Mouse (Mus musculus): ENCODE data around the gene H2afx. TPM values are rescaled to one million over a fixed set of nuclear protein-coding genes. Genes with fewer than 3 reads are reported as not detected.
A peak's percentile ranks its signal among the peaks of the same experiment; 100 is the strongest.
"Not testable (repeated sequence)": the region's sequence is repeated elsewhere in the genome, so short reads cannot be mapped to it uniquely, and the experiment has no call there.

Gene H2afx
- total and polyA plus RNA-seq, 3 experiments = 89.6 to 828 TPM; not detected in 1

DNA sequence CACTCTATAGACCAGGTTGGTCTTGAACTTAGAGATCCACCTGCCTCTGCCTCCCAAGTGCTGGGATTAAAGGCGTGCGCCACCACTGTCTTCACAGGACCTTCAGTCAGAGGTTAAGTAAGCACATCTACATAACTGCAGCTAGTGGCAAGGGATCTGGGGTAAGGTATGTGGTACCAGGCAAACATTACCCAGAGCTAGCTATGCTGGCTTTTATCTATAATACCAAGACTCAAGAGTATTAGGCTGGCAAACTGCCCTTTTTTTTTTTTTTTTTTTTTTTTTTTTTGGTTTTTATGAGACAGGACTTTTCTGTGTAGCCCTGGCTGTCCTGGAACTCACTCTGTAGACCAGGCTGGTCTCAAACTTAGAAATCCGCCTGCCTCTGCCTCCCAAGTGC, 34.5 kb upstream of the H2afx start:
- not testable (repeated sequence) for H3K4me1 ChIP-seq (ENCODE audit: control insufficient read depth in 1 of 2, insufficient read depth in 2 of 2, low read length in 2 of 2); H3K9ac ChIP-seq (ENCODE audit: control insufficient read depth, low read depth, low read length, poor library complexity, severe bottlenecking); H3K27me3 ChIP-seq (ENCODE audit: control insufficient read depth in 1 of 2, insufficient read depth in 2 of 2, low read length in 2 of 2); H3K27ac ChIP-seq (ENCODE audit: control insufficient read depth, low read depth, low read length); H3K36me3 ChIP-seq (ENCODE audit: control insufficient read depth in 1 of 2, insufficient read depth in 2 of 2, low read length in 2 of 2); H3K4me3 ChIP-seq (ENCODE audit: control insufficient read depth in 1 of 2, insufficient read depth in 1 of 2, low read depth in 2 of 2, low read length in 2 of 2); H3K79me2 ChIP-seq (ENCODE audit: control insufficient read depth, insufficient read depth, low read length, poor library complexity); H3K9me3 ChIP-seq (replicated peaks; ENCODE audit: insufficient read depth, low read length)
- TF ChIP-seq ZNF384 (IDR thresholded peaks at IDR 0.05; ENCODE audit: low read depth, low read length) = peak; percentile 83
- peak; percentile 24 for DNase-seq (ENCODE audit: low read depth, low spot score)

DNA sequence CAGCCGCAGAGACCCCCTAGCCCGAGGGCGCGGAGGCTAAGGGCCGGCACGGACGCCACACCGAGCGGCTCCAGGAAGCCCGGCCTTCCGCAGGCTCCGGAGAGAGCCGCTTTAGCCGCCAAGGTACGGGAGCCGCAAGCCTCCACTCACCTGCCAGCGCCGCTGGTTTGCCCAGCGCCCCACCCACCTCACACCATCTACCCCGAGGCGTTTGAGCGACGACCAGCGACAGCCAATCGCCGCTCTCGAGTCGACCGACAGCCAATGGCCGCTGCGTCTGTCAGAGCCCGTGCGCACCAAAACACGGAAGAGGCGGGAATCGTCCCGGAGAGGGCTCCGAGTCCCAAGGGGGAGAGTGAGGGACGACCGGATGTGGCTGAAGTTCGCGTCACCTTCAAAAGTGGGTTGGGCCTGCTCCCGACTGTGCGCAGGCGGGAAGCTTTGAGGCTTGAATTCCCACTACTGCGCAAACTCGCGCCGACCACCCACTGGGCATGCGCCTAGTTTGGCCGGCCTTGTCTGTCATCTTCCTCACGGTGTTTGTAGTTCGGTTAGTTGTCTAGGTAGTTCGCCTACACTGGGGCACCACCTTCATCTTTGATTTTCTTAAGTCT, 28.9 kb upstream of the H2afx start, which contains the start of gene Hinfp:
Hinfp (minus strand) TSS at position 206 of the 614 bp plus-strand sequence.
- Histone ChIP-seq H3K4me1 (ENCODE audit: control insufficient read depth in 1 of 2, insufficient read depth in 2 of 2, low read length in 2 of 2) (peaks cover 0 to 8% of the 10 kb centered on the region in 2 experiments; a peak in 2 of 4 replicates), H3K27ac (ENCODE audit: control insufficient read depth, low read depth, low read length) (peak within 1 kb of the TSS; percentile 79), H3K9me3 (replicated peaks; ENCODE audit: insufficient read depth, low read length) (no peaks in the 10 kb centered on the region), H3K27me3 (ENCODE audit: control insufficient read depth in 1 of 2, insufficient read depth in 2 of 2, low read length in 2 of 2) (no peaks in the 10 kb centered on the region), H3K79me2 (ENCODE audit: control insufficient read depth, insufficient read depth, low read length, poor library complexity) (peaks cover 14% of the 10 kb centered on the region), H3K9ac (ENCODE audit: control insufficient read depth, low read depth, low read length, poor library complexity, severe bottlenecking) (peak within 1 kb of the TSS; percentile 89), H3K36me3 (ENCODE audit: control insufficient read depth in 1 of 2, insufficient read depth in 2 of 2, low read length in 2 of 2) (peaks cover 3 to 9% of the 10 kb centered on the region in 2 experiments), H3K4me3 (ENCODE audit: control insufficient read depth in 1 of 2, insufficient read depth in 1 of 2, low read depth in 2 of 2, low read length in 2 of 2) (peak within 1 kb of the TSS; percentile 75 to 96)
- DNase-seq (ENCODE audit: low read depth, low spot score) = peak; percentile 99
- no peak for TF ChIP-seq POLR2AphosphoS5 (IDR thresholded peaks at IDR 0.05; ENCODE audit: borderline replicate concordance, low read depth, low read length)
- TF ChIP-seq MAZ (IDR thresholded peaks at IDR 0.05; ENCODE audit: low read depth, low read length) = no peak; the same call in 1 of the 2 replicates
- TF ChIP-seq POLR2A (IDR thresholded peaks at IDR 0.05; ENCODE audit: control insufficient read depth in 1 of 2, insufficient read depth in 1 of 2, low read depth in 1 of 2, low read length in 2 of 2, poor library complexity in 1 of 2) = peak; percentile 79 to 98
- no peak for TF ChIP-seq CHD2 (IDR thresholded peaks at IDR 0.05; ENCODE audit: low read length)
- TF ChIP-seq ZC3H11A (IDR thresholded peaks at IDR 0.05; ENCODE audit: low read depth, low read length) = no peak
- TF ChIP-seq JUND (IDR thresholded peaks at IDR 0.05; ENCODE audit: low read depth, low read length) = no peak
- peak; percentile 97 for TF ChIP-seq POLR2AphosphoS2 (IDR thresholded peaks at IDR 0.05; ENCODE audit: low read length)
- TF ChIP-seq TAL1 (IDR thresholded peaks at IDR 0.05; ENCODE audit: low read length) = no peak
- peak; percentile 94; the same call in 1 of the 2 replicates for TF ChIP-seq E2F4 (IDR thresholded peaks at IDR 0.05; ENCODE audit: borderline replicate concordance, low read depth, low read length)
- TF ChIP-seq ZNF384 (IDR thresholded peaks at IDR 0.05; ENCODE audit: low read depth, low read length) = no peak
- TF ChIP-seq GABPA (IDR thresholded peaks at IDR 0.05; ENCODE audit: low read depth, low read length) = no peak
- peak; percentile 90 for TF ChIP-seq ZMIZ1 (IDR thresholded peaks at IDR 0.05; ENCODE audit: low read depth, low read length)
- peak; percentile 94 for TF ChIP-seq HCFC1 (IDR thresholded peaks at IDR 0.05; ENCODE audit: low read depth, low read length)
- peak; percentile 95 for TF ChIP-seq NELFE (IDR thresholded peaks at IDR 0.05; ENCODE audit: low read depth, low read length)
- TF ChIP-seq NRF1 (IDR thresholded peaks at IDR 0.05; ENCODE audit: insufficient read depth, low read depth, low read length, poor library complexity, severe bottlenecking) = peak; percentile 96
- peak; percentile 100 for TF ChIP-seq SIN3A (IDR thresholded peaks at IDR 0.05; ENCODE audit: low read length)
- TF ChIP-seq ELF1 (IDR thresholded peaks at IDR 0.05; ENCODE audit: low read depth, low read length) = peak; percentile 99
- peak; percentile 55; the same call in 1 of the 2 replicates for TF ChIP-seq MYC (IDR thresholded peaks at IDR 0.05; ENCODE audit: low read depth, low read length)
- TF ChIP-seq MAFK (IDR thresholded peaks at IDR 0.05; ENCODE audit: borderline replicate concordance, low read depth, low read length) = no peak
- TF ChIP-seq ETS1 (IDR thresholded peaks at IDR 0.05; ENCODE audit: low read depth, low read length) = 0 out of 2 replicates have a peak, but pooled peaks have one; percentile 54
- peak; percentile 24; the same call in 1 of the 2 replicates for TF ChIP-seq RCOR1 (IDR thresholded peaks at IDR 0.05; ENCODE audit: low read depth, low read length)
- TF ChIP-seq ZKSCAN1 (IDR thresholded peaks at IDR 0.05; ENCODE audit: low read depth, low read length) = peak; percentile 88
- peak; percentile 82; the same call in 1 of the 2 replicates for TF ChIP-seq UBTF (IDR thresholded peaks at IDR 0.05; ENCODE audit: borderline replicate concordance, insufficient read depth, low read depth, low read length)
- TF ChIP-seq CHD1 (IDR thresholded peaks at IDR 0.05; ENCODE audit: low read depth, low read length) = no peak
- peak; percentile 82 for TF ChIP-seq MXI1 (IDR thresholded peaks at IDR 0.05; ENCODE audit: low read depth, low read length)
- peak; percentile 67 for TF ChIP-seq USF1 (IDR thresholded peaks at IDR 0.05; ENCODE audit: low read depth, low read length)
- no peak for TF ChIP-seq RAD21 (IDR thresholded peaks at IDR 0.05; ENCODE audit: low read depth, low read length)
- TF ChIP-seq BHLHE40 (IDR thresholded peaks at IDR 0.05; ENCODE audit: borderline replicate concordance, low read depth, low read length) = peak; percentile 52; the same call in 1 of the 2 replicates
- peak; percentile 88 for TF ChIP-seq MAX (IDR thresholded peaks at IDR 0.05; ENCODE audit: low read length)
- TF ChIP-seq TCF12 (IDR thresholded peaks at IDR 0.05; ENCODE audit: low read depth, low read length) = peak; percentile 28
- no peak; the same call in 1 of the 2 replicates for TF ChIP-seq KAT2A (conservative IDR thresholded peaks at IDR 0.05; ENCODE audit: low read depth, low read length)

Data from MEL (cell line).